Mouse (Mus musculus) lung, postnatal 0 days (tissue): ENCODE measurements around the gene Slamf7.

Source experiments
- CTCF ChIP-seq: IDR thresholded peaks from 2 replicates; pipeline ENCODE4 v1.5.1; 2016; ENCODE audit warnings: antibody characterized with exemption, mild to moderate bottlenecking
- EP300 ChIP-seq: IDR thresholded peaks from 2 replicates; pipeline ENCODE4 v1.6.1; 2016; ENCODE audit warnings: antibody characterized with exemption, mild to moderate bottlenecking, control low read depth

DNA sequence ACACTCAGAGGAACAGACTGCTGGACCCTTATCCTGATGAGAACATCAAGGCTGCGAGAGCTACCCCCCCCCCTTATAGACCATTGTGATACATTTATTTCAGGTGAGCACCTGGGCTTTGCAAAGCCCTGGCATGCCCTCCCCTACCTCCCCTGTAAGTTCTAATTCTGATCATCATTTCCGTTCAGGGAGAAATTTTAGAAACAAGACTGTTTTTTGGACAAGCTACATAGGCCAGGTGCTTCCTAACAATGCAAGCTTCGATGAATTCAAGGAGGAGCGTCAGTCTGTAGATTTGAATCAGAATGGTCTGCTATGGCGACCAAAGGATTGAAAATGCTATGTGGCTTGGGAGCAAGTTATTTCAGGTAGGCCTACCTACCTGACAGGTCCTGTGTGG lies 5.1 kb downstream of the Slamf7 start:
- TF ChIP-seq CTCF (no peak), EP300 (no peak)
